Mouse (Mus musculus) MEL (cell line): ENCODE data around the gene Metrnl. TPM values are rescaled to one million over a fixed set of nuclear protein-coding genes. Genes with fewer than 3 reads are reported as not detected.

Experiments used
- DNase-seq: peaks from one replicate; pipeline ENCODE4 v3.0.0; 2011; ENCODE audit warnings: low read depth, low spot score
- H3K27ac ChIP-seq: 2 replicates; pipeline ENCODE4 v1.5.1; 2012; ENCODE audit warnings: low read depth, mild to moderate bottlenecking, control low read depth, low read length, moderate library complexity; ENCODE audit not compliant: control insufficient read depth
- H3K27me3 ChIP-seq, 2 experiments: fragments of 150-350 bp in 1 of 2; sonication (generic) in 1 of 2; 2 replicates each; pipeline ENCODE4 v1.6.1; 2012; ENCODE audit warnings: low read length in 2 of 2, mild to moderate bottlenecking in 2 of 2, improper control_type of control experiment in 1 of 2, moderate library complexity in 1 of 2; ENCODE audit not compliant: insufficient read depth in 2 of 2, control insufficient read depth in 1 of 2
- H3K36me3 ChIP-seq, 2 experiments: 2 replicates each; pipeline ENCODE4 v1.6.1; 2012 to 2014; ENCODE audit warnings: low read length in 2 of 2, improper control_type of control experiment in 1 of 2, inconsistent platforms in 1 of 2, mild to moderate bottlenecking in 1 of 2; ENCODE audit not compliant: insufficient read depth in 2 of 2, control insufficient read depth in 1 of 2
- H3K4me1 ChIP-seq, 2 experiments: fragments of 150-350 bp in 1 of 2; sonication (generic) in 1 of 2; 2 replicates each; pipeline ENCODE4 v1.6.1; 2012; ENCODE audit warnings: low read length in 2 of 2, improper control_type of control experiment in 1 of 2, mild to moderate bottlenecking in 1 of 2; ENCODE audit not compliant: insufficient read depth in 2 of 2, control insufficient read depth in 1 of 2
- H3K4me3 ChIP-seq, 2 experiments: fragments of 150-350 bp in 1 of 2; sonication (generic) in 1 of 2; 2 replicates each; pipeline ENCODE4 v1.5.1; 2012; ENCODE audit warnings: low read depth in 2 of 2, low read length in 2 of 2, mild to moderate bottlenecking in 2 of 2, moderate library complexity in 2 of 2, control low read depth in 1 of 2, improper control_type of control experiment in 1 of 2; ENCODE audit not compliant: control insufficient read depth in 1 of 2, insufficient read depth in 1 of 2
- H3K79me2 ChIP-seq: 2 replicates; pipeline ENCODE4 v1.6.1; 2012; ENCODE audit warnings: mild to moderate bottlenecking, low read length, moderate library complexity; ENCODE audit not compliant: control insufficient read depth, poor library complexity, insufficient read depth
- H3K9ac ChIP-seq: 2 replicates; pipeline ENCODE4 v1.6.1; 2012; ENCODE audit warnings: low read depth, mild to moderate bottlenecking, control low read depth, low read length, moderate library complexity; ENCODE audit not compliant: control insufficient read depth, poor library complexity, severe bottlenecking
- H3K9me3 ChIP-seq: fragments of 150-350 bp; sonication (generic); replicated peaks from 2 replicates; pipeline ENCODE4 v1.6.1; 2012; ENCODE audit warnings: mild to moderate bottlenecking, low read length, improper control_type of control experiment, moderate library complexity; ENCODE audit not compliant: insufficient read depth
- BHLHE40 ChIP-seq: IDR thresholded peaks from 2 replicates; pipeline ENCODE4 v1.6.1; 2012; ENCODE audit warnings: low read depth, mild to moderate bottlenecking, inconsistent platforms, low read length, improper control_type of control experiment, borderline replicate concordance
- CHD1 ChIP-seq: IDR thresholded peaks from 2 replicates; pipeline ENCODE4 v1.6.1; 2012; ENCODE audit warnings: low read depth, mild to moderate bottlenecking, inconsistent platforms, low read length, improper control_type of control experiment
- CHD2 ChIP-seq: IDR thresholded peaks from 2 replicates; pipeline ENCODE4 v1.6.1; 2011; ENCODE audit warnings: low read length, improper control_type of control experiment
- CTCF ChIP-seq, 3 experiments: IDR thresholded peaks in 2 of 3; conservative IDR thresholded peaks in 1 of 3; 2 replicates each; pipeline ENCODE4 v1.5.1; 2011 to 2012; ENCODE audit warnings: low read length in 3 of 3, low read depth in 2 of 3, mild to moderate bottlenecking in 2 of 3, improper control_type of control experiment in 1 of 3, inconsistent platforms in 1 of 3, mixed read lengths in 1 of 3, moderate library complexity in 1 of 3; ENCODE audit not compliant: control insufficient read depth in 1 of 3, insufficient read depth in 1 of 3, poor library complexity in 1 of 3, severe bottlenecking in 1 of 3
- E2F4 ChIP-seq: IDR thresholded peaks from 2 replicates; pipeline ENCODE4 v1.6.1; 2011; ENCODE audit warnings: low read depth, low read length, improper control_type of control experiment, borderline replicate concordance
- ELF1 ChIP-seq: IDR thresholded peaks from 2 replicates; pipeline ENCODE4 v1.6.1; 2014; ENCODE audit warnings: low read depth, mild to moderate bottlenecking, inconsistent platforms, low read length, improper control_type of control experiment, moderate library complexity
- EP300 ChIP-seq, 2 experiments: IDR thresholded peaks; 2 replicates each; pipeline ENCODE4 v1.6.1; 2011; ENCODE audit warnings: improper control_type of control experiment in 2 of 2, low read length in 2 of 2, low read depth in 1 of 2, mild to moderate bottlenecking in 1 of 2
- GABPA ChIP-seq: IDR thresholded peaks from 2 replicates; pipeline ENCODE4 v1.6.1; 2012; ENCODE audit warnings: low read depth, mild to moderate bottlenecking, inconsistent platforms, low read length, improper control_type of control experiment, moderate library complexity
- GATA1 ChIP-seq: IDR thresholded peaks from 2 replicates; pipeline ENCODE4 v1.6.1; 2011; ENCODE audit warnings: low read depth, low read length, improper control_type of control experiment
- HCFC1 ChIP-seq: IDR thresholded peaks from 2 replicates; pipeline ENCODE4 v1.6.1; 2012; ENCODE audit warnings: low read depth, mild to moderate bottlenecking, inconsistent platforms, low read length, improper control_type of control experiment, moderate library complexity
- JUND ChIP-seq: IDR thresholded peaks from 2 replicates; pipeline ENCODE4 v1.6.1; 2011; ENCODE audit warnings: low read depth, mild to moderate bottlenecking, improper control_type of control experiment, low read length
- KAT2A ChIP-seq: conservative IDR thresholded peaks from 2 replicates; pipeline ENCODE4 v1.6.1; 2012; ENCODE audit warnings: low read depth, low read length, improper control_type of control experiment, inconsistent platforms
- MAFK ChIP-seq: IDR thresholded peaks from 2 replicates; pipeline ENCODE4 v1.6.1; 2011; ENCODE audit warnings: low read depth, mild to moderate bottlenecking, low read length, improper control_type of control experiment, borderline replicate concordance
- MAX ChIP-seq: IDR thresholded peaks from 2 replicates; pipeline ENCODE4 v1.6.1; 2011; ENCODE audit warnings: low read length, improper control_type of control experiment
- MAZ ChIP-seq: IDR thresholded peaks from 2 replicates; pipeline ENCODE4 v1.6.1; 2012; ENCODE audit warnings: low read depth, mild to moderate bottlenecking, inconsistent platforms, low read length, improper control_type of control experiment
- MEF2A ChIP-seq: IDR thresholded peaks from 2 replicates; pipeline ENCODE4 v1.6.1; 2014; ENCODE audit warnings: low read depth, mild to moderate bottlenecking, inconsistent platforms, low read length, improper control_type of control experiment; ENCODE audit not compliant: poor library complexity, insufficient replicate concordance, severe bottlenecking; ENCODE audit errors: extremely low read depth
- MXI1 ChIP-seq: IDR thresholded peaks from 2 replicates; pipeline ENCODE4 v1.6.1; 2011; ENCODE audit warnings: mild to moderate bottlenecking, low read depth, low read length, improper control_type of control experiment
- MYC ChIP-seq: IDR thresholded peaks from 2 replicates; pipeline ENCODE4 v1.6.1; 2011; ENCODE audit warnings: low read depth, mild to moderate bottlenecking, low read length, improper control_type of control experiment, moderate library complexity
- NELFE ChIP-seq: IDR thresholded peaks from 2 replicates; pipeline ENCODE4 v1.6.1; 2011; ENCODE audit warnings: low read depth, low read length, improper control_type of control experiment
- NRF1 ChIP-seq: IDR thresholded peaks from 2 replicates; pipeline ENCODE4 v1.6.1; 2014; ENCODE audit warnings: low read depth, mild to moderate bottlenecking, inconsistent platforms, low read length, improper control_type of control experiment, moderate library complexity; ENCODE audit not compliant: poor library complexity, insufficient read depth, severe bottlenecking
- POLR2A ChIP-seq, 2 experiments: IDR thresholded peaks; 2 replicates each; pipeline ENCODE4 v1.6.1; 2011 to 2012; ENCODE audit warnings: low read length in 2 of 2, mild to moderate bottlenecking in 2 of 2, control low read depth in 1 of 2, improper control_type of control experiment in 1 of 2, low read depth in 1 of 2, moderate library complexity in 1 of 2; ENCODE audit not compliant: control insufficient read depth in 1 of 2, insufficient read depth in 1 of 2, poor library complexity in 1 of 2
- POLR2AphosphoS2 ChIP-seq: IDR thresholded peaks from 2 replicates; pipeline ENCODE4 v1.6.1; 2011; ENCODE audit warnings: low read length, improper control_type of control experiment
- POLR2AphosphoS5 ChIP-seq: IDR thresholded peaks from 2 replicates; pipeline ENCODE4 v1.6.1; 2012; ENCODE audit warnings: low read depth, borderline replicate concordance, mild to moderate bottlenecking, inconsistent platforms, low read length, moderate library complexity, mixed read lengths
- RAD21 ChIP-seq: IDR thresholded peaks from 2 replicates; pipeline ENCODE4 v1.6.1; 2011; ENCODE audit warnings: mild to moderate bottlenecking, low read depth, low read length, improper control_type of control experiment
- RCOR1 ChIP-seq: IDR thresholded peaks from 2 replicates; pipeline ENCODE4 v1.6.1; 2012; ENCODE audit warnings: low read depth, mild to moderate bottlenecking, inconsistent platforms, low read length, improper control_type of control experiment
- SIN3A ChIP-seq: IDR thresholded peaks from 2 replicates; pipeline ENCODE4 v1.6.1; 2012; ENCODE audit warnings: low read length, improper control_type of control experiment, inconsistent platforms
- TAL1 ChIP-seq: IDR thresholded peaks from 2 replicates; pipeline ENCODE4 v1.6.1; 2012; ENCODE audit warnings: mild to moderate bottlenecking, inconsistent platforms, low read length, moderate library complexity, mixed read lengths
- TBP ChIP-seq: IDR thresholded peaks from 2 replicates; pipeline ENCODE4 v1.8.0; 2011; ENCODE audit warnings: low read depth, low read length, improper control_type of control experiment
- TCF12 ChIP-seq: IDR thresholded peaks from 2 replicates; pipeline ENCODE4 v1.6.1; 2014; ENCODE audit warnings: low read depth, mild to moderate bottlenecking, inconsistent platforms, low read length, improper control_type of control experiment, moderate library complexity
- UBTF ChIP-seq: IDR thresholded peaks from 2 replicates; pipeline ENCODE4 v1.6.1; 2012; ENCODE audit warnings: low read depth, mild to moderate bottlenecking, inconsistent platforms, low read length, improper control_type of control experiment, moderate library complexity, borderline replicate concordance; ENCODE audit not compliant: insufficient read depth
- USF1 ChIP-seq: IDR thresholded peaks from 2 replicates; pipeline ENCODE4 v1.6.1; 2014; ENCODE audit warnings: low read depth, mild to moderate bottlenecking, inconsistent platforms, low read length, improper control_type of control experiment, moderate library complexity
- USF2 ChIP-seq, 2 experiments: IDR thresholded peaks; 2 replicates each; pipeline ENCODE4 v1.6.1; 2011 to 2012; ENCODE audit warnings: improper control_type of control experiment in 2 of 2, low read length in 2 of 2, borderline replicate concordance in 1 of 2, inconsistent platforms in 1 of 2, low read depth in 1 of 2, mild to moderate bottlenecking in 1 of 2; ENCODE audit not compliant: insufficient read depth in 1 of 2
- ZC3H11A ChIP-seq: IDR thresholded peaks from 2 replicates; pipeline ENCODE4 v1.6.1; 2012; ENCODE audit warnings: low read depth, mild to moderate bottlenecking, inconsistent platforms, low read length, improper control_type of control experiment
- ZKSCAN1 ChIP-seq: IDR thresholded peaks from 2 replicates; pipeline ENCODE4 v1.6.1; 2012; ENCODE audit warnings: low read depth, mild to moderate bottlenecking, inconsistent platforms, low read length, improper control_type of control experiment, moderate library complexity
- ZMIZ1 ChIP-seq: IDR thresholded peaks from 2 replicates; pipeline ENCODE4 v1.6.1; 2012; ENCODE audit warnings: low read depth, mild to moderate bottlenecking, inconsistent platforms, low read length, improper control_type of control experiment, moderate library complexity
- ZNF384 ChIP-seq: IDR thresholded peaks from 2 replicates; pipeline ENCODE4 v1.6.1; 2012; ENCODE audit warnings: low read depth, mild to moderate bottlenecking, inconsistent platforms, low read length, improper control_type of control experiment
- polyA plus RNA-seq, 2 experiments: library from polyadenylated mRNA; stranded (reverse) in 1 of 2; unstranded in 1 of 2; fragments of >175 nt in 1 of 2; fragments of >200 nt in 1 of 2; gene quantifications; 2 replicates each; pipeline versions ENCODE4 v1.2.1 to v1.2.4; 2012; ENCODE audit warnings: low replicate concordance in 2 of 2, low read depth in 1 of 2; ENCODE audit not compliant: insufficient read length in 2 of 2, insufficient read depth in 1 of 2, missing spikeins in 1 of 2
- total RNA-seq: library from RNA; depleted of rRNA; stranded (reverse); fragments of 300-350 nt; gene quantifications from 2 replicates; pipeline ENCODE4 v1.2.3, GENCODE M21; 2012

Gene Metrnl
- total and polyA plus RNA-seq, 3 experiments: 2.7 to 2.9 TPM; not detected in 1

- no peaks in the 10 kb centered on the region for H3K27me3 ChIP-seq
- H3K9me3 ChIP-seq: no peaks in the 10 kb centered on the region
- H3K36me3 ChIP-seq: peaks cover 0 to 9% of the 10 kb centered on the region in 2 experiments; a peak in 2 of 4 replicates
- H3K9ac ChIP-seq: peak overlapping the region; percentile 70
- H3K4me3 ChIP-seq: peak overlapping the region; percentile 70 to 81
- no peak for DNase-seq
- peaks cover 6 to 8% of the 10 kb centered on the region in 2 experiments for H3K4me1 ChIP-seq
- H3K79me2 ChIP-seq: no peaks in the 10 kb centered on the region; the same call in 1 of the 2 replicates
- H3K27ac ChIP-seq: peak overlapping the region; percentile 56
- no peak for TF ChIP-seq HCFC1
- peak in 1 of 2 experiments; percentile 63; a peak in 3 of 4 replicates for TF ChIP-seq EP300 (IDR thresholded peaks at IDR 0.05; ENCODE audit: low read depth in 1 of 2, low read length in 2 of 2)
- no peak for TF ChIP-seq POLR2AphosphoS5
- TF ChIP-seq UBTF: no peak; the same call in 1 of the 2 replicates
- TF ChIP-seq BHLHE40: no peak
- no peak for TF ChIP-seq ELF1
- no peak for TF ChIP-seq RAD21
- no peak for TF ChIP-seq MAFK
- TF ChIP-seq NRF1: no peak
- TF ChIP-seq KAT2A: no peak
- no peak for TF ChIP-seq MAX
- no peak for TF ChIP-seq MAZ
- TF ChIP-seq GATA1: peak; percentile 66
- 0 out of 2 replicates have a peak, but pooled peaks have one; percentile 38 for TF ChIP-seq CHD1
- TF ChIP-seq POLR2A (IDR thresholded peaks at IDR 0.05; ENCODE audit: control insufficient read depth in 1 of 2, insufficient read depth in 1 of 2, low read depth in 1 of 2, low read length in 2 of 2, poor library complexity in 1 of 2): no peak
- no peak for TF ChIP-seq GABPA
- no peak for TF ChIP-seq ZC3H11A
- TF ChIP-seq USF2 (IDR thresholded peaks at IDR 0.05; ENCODE audit: borderline replicate concordance in 1 of 2, insufficient read depth in 1 of 2, low read depth in 1 of 2, low read length in 2 of 2): no peak
- TF ChIP-seq MEF2A: no peak
- no peak for TF ChIP-seq E2F4
- no peak for TF ChIP-seq RCOR1
- TF ChIP-seq POLR2AphosphoS2: no peak
- peak; percentile 85 for TF ChIP-seq JUND
- no peak for TF ChIP-seq MYC
- no peak for TF ChIP-seq ZKSCAN1
- TF ChIP-seq TCF12: no peak
- TF ChIP-seq ZNF384: 0 out of 2 replicates have a peak, but pooled peaks have one; percentile 23
- TF ChIP-seq USF1: no peak
- no peak for TF ChIP-seq CTCF (IDR thresholded peaks at IDR 0.05 in 2 of 3, conservative IDR thresholded peaks at IDR 0.05 in 1 of 3; ENCODE audit: control insufficient read depth in 1 of 3, insufficient read depth in 1 of 3, low read depth in 2 of 3, low read length in 3 of 3, poor library complexity in 1 of 3, severe bottlenecking in 1 of 3)
- no peak for TF ChIP-seq TAL1
- no peak for TF ChIP-seq SIN3A
- TF ChIP-seq CHD2: no peak
- TF ChIP-seq TBP: 0 out of 2 replicates have a peak, but pooled peaks have one; percentile 4
- no peak; the same call in 1 of the 2 replicates for TF ChIP-seq ZMIZ1
- TF ChIP-seq NELFE: no peak
- TF ChIP-seq MXI1: no peak
Measured at GRCm38 (mm10) chr11:121672312-121672989, 28.9 kb upstream of the Metrnl start.
